Mouse (Mus musculus) MEL (cell line): Measurements from ENCODE around the gene Prx. TPM values are rescaled to one million over a fixed set of nuclear protein-coding genes. Genes with fewer than 3 reads are reported as not detected.

Source experiments
- DNase-seq: peaks from one replicate; pipeline ENCODE4 v3.0.0; 2011; ENCODE audit warnings: low read depth, low spot score
- H3K27ac ChIP-seq: 2 replicates; pipeline ENCODE4 v1.5.1; 2012; ENCODE audit warnings: low read depth, mild to moderate bottlenecking, control low read depth, low read length, moderate library complexity; ENCODE audit not compliant: control insufficient read depth
- H3K27me3 ChIP-seq, 2 experiments: fragments of 150-350 bp in 1 of 2; sonication (generic) in 1 of 2; 2 replicates each; pipeline ENCODE4 v1.6.1; 2012; ENCODE audit warnings: low read length in 2 of 2, mild to moderate bottlenecking in 2 of 2, improper control_type of control experiment in 1 of 2, moderate library complexity in 1 of 2; ENCODE audit not compliant: insufficient read depth in 2 of 2, control insufficient read depth in 1 of 2
- H3K36me3 ChIP-seq, 2 experiments: 2 replicates each; pipeline ENCODE4 v1.6.1; 2012 to 2014; ENCODE audit warnings: low read length in 2 of 2, improper control_type of control experiment in 1 of 2, inconsistent platforms in 1 of 2, mild to moderate bottlenecking in 1 of 2; ENCODE audit not compliant: insufficient read depth in 2 of 2, control insufficient read depth in 1 of 2
- H3K4me1 ChIP-seq, 2 experiments: fragments of 150-350 bp in 1 of 2; sonication (generic) in 1 of 2; 2 replicates each; pipeline ENCODE4 v1.6.1; 2012; ENCODE audit warnings: low read length in 2 of 2, improper control_type of control experiment in 1 of 2, mild to moderate bottlenecking in 1 of 2; ENCODE audit not compliant: insufficient read depth in 2 of 2, control insufficient read depth in 1 of 2
- H3K4me3 ChIP-seq, 2 experiments: fragments of 150-350 bp in 1 of 2; sonication (generic) in 1 of 2; 2 replicates each; pipeline ENCODE4 v1.5.1; 2012; ENCODE audit warnings: low read depth in 2 of 2, low read length in 2 of 2, mild to moderate bottlenecking in 2 of 2, moderate library complexity in 2 of 2, control low read depth in 1 of 2, improper control_type of control experiment in 1 of 2; ENCODE audit not compliant: control insufficient read depth in 1 of 2, insufficient read depth in 1 of 2
- H3K79me2 ChIP-seq: 2 replicates; pipeline ENCODE4 v1.6.1; 2012; ENCODE audit warnings: mild to moderate bottlenecking, low read length, moderate library complexity; ENCODE audit not compliant: control insufficient read depth, poor library complexity, insufficient read depth
- H3K9ac ChIP-seq: 2 replicates; pipeline ENCODE4 v1.6.1; 2012; ENCODE audit warnings: low read depth, mild to moderate bottlenecking, control low read depth, low read length, moderate library complexity; ENCODE audit not compliant: control insufficient read depth, poor library complexity, severe bottlenecking
- H3K9me3 ChIP-seq: fragments of 150-350 bp; sonication (generic); replicated peaks from 2 replicates; pipeline ENCODE4 v1.6.1; 2012; ENCODE audit warnings: mild to moderate bottlenecking, low read length, improper control_type of control experiment, moderate library complexity; ENCODE audit not compliant: insufficient read depth
- BHLHE40 ChIP-seq: IDR thresholded peaks from 2 replicates; pipeline ENCODE4 v1.6.1; 2012; ENCODE audit warnings: low read depth, mild to moderate bottlenecking, inconsistent platforms, low read length, improper control_type of control experiment, borderline replicate concordance
- CHD1 ChIP-seq: IDR thresholded peaks from 2 replicates; pipeline ENCODE4 v1.6.1; 2012; ENCODE audit warnings: low read depth, mild to moderate bottlenecking, inconsistent platforms, low read length, improper control_type of control experiment
- CHD2 ChIP-seq: IDR thresholded peaks from 2 replicates; pipeline ENCODE4 v1.6.1; 2011; ENCODE audit warnings: low read length, improper control_type of control experiment
- CTCF ChIP-seq, 3 experiments: IDR thresholded peaks in 2 of 3; conservative IDR thresholded peaks in 1 of 3; 2 replicates each; pipeline ENCODE4 v1.5.1; 2011 to 2012; ENCODE audit warnings: low read length in 3 of 3, low read depth in 2 of 3, mild to moderate bottlenecking in 2 of 3, improper control_type of control experiment in 1 of 3, inconsistent platforms in 1 of 3, mixed read lengths in 1 of 3, moderate library complexity in 1 of 3; ENCODE audit not compliant: control insufficient read depth in 1 of 3, insufficient read depth in 1 of 3, poor library complexity in 1 of 3, severe bottlenecking in 1 of 3
- E2F4 ChIP-seq: IDR thresholded peaks from 2 replicates; pipeline ENCODE4 v1.6.1; 2011; ENCODE audit warnings: low read depth, low read length, improper control_type of control experiment, borderline replicate concordance
- ELF1 ChIP-seq: IDR thresholded peaks from 2 replicates; pipeline ENCODE4 v1.6.1; 2014; ENCODE audit warnings: low read depth, mild to moderate bottlenecking, inconsistent platforms, low read length, improper control_type of control experiment, moderate library complexity
- EP300 ChIP-seq, 2 experiments: IDR thresholded peaks; 2 replicates each; pipeline ENCODE4 v1.6.1; 2011; ENCODE audit warnings: improper control_type of control experiment in 2 of 2, low read length in 2 of 2, low read depth in 1 of 2, mild to moderate bottlenecking in 1 of 2
- ETS1 ChIP-seq: IDR thresholded peaks from 2 replicates; pipeline ENCODE4 v1.6.1; 2012; ENCODE audit warnings: low read depth, mild to moderate bottlenecking, inconsistent platforms, low read length, improper control_type of control experiment, moderate library complexity
- GABPA ChIP-seq: IDR thresholded peaks from 2 replicates; pipeline ENCODE4 v1.6.1; 2012; ENCODE audit warnings: low read depth, mild to moderate bottlenecking, inconsistent platforms, low read length, improper control_type of control experiment, moderate library complexity
- GATA1 ChIP-seq: IDR thresholded peaks from 2 replicates; pipeline ENCODE4 v1.6.1; 2011; ENCODE audit warnings: low read depth, low read length, improper control_type of control experiment
- HCFC1 ChIP-seq: IDR thresholded peaks from 2 replicates; pipeline ENCODE4 v1.6.1; 2012; ENCODE audit warnings: low read depth, mild to moderate bottlenecking, inconsistent platforms, low read length, improper control_type of control experiment, moderate library complexity
- JUND ChIP-seq: IDR thresholded peaks from 2 replicates; pipeline ENCODE4 v1.6.1; 2011; ENCODE audit warnings: low read depth, mild to moderate bottlenecking, improper control_type of control experiment, low read length
- KAT2A ChIP-seq: conservative IDR thresholded peaks from 2 replicates; pipeline ENCODE4 v1.6.1; 2012; ENCODE audit warnings: low read depth, low read length, improper control_type of control experiment, inconsistent platforms
- MAFK ChIP-seq: IDR thresholded peaks from 2 replicates; pipeline ENCODE4 v1.6.1; 2011; ENCODE audit warnings: low read depth, mild to moderate bottlenecking, low read length, improper control_type of control experiment, borderline replicate concordance
- MAX ChIP-seq: IDR thresholded peaks from 2 replicates; pipeline ENCODE4 v1.6.1; 2011; ENCODE audit warnings: low read length, improper control_type of control experiment
- MAZ ChIP-seq: IDR thresholded peaks from 2 replicates; pipeline ENCODE4 v1.6.1; 2012; ENCODE audit warnings: low read depth, mild to moderate bottlenecking, inconsistent platforms, low read length, improper control_type of control experiment
- MEF2A ChIP-seq: IDR thresholded peaks from 2 replicates; pipeline ENCODE4 v1.6.1; 2014; ENCODE audit warnings: low read depth, mild to moderate bottlenecking, inconsistent platforms, low read length, improper control_type of control experiment; ENCODE audit not compliant: poor library complexity, insufficient replicate concordance, severe bottlenecking; ENCODE audit errors: extremely low read depth
- MXI1 ChIP-seq: IDR thresholded peaks from 2 replicates; pipeline ENCODE4 v1.6.1; 2011; ENCODE audit warnings: mild to moderate bottlenecking, low read depth, low read length, improper control_type of control experiment
- MYB ChIP-seq: IDR thresholded peaks from 2 replicates; pipeline ENCODE4 v1.6.1; 2011; ENCODE audit warnings: mild to moderate bottlenecking, low read depth, low read length, improper control_type of control experiment
- MYC ChIP-seq: IDR thresholded peaks from 2 replicates; pipeline ENCODE4 v1.6.1; 2011; ENCODE audit warnings: low read depth, mild to moderate bottlenecking, low read length, improper control_type of control experiment, moderate library complexity
- NELFE ChIP-seq: IDR thresholded peaks from 2 replicates; pipeline ENCODE4 v1.6.1; 2011; ENCODE audit warnings: low read depth, low read length, improper control_type of control experiment
- NRF1 ChIP-seq: IDR thresholded peaks from 2 replicates; pipeline ENCODE4 v1.6.1; 2014; ENCODE audit warnings: low read depth, mild to moderate bottlenecking, inconsistent platforms, low read length, improper control_type of control experiment, moderate library complexity; ENCODE audit not compliant: poor library complexity, insufficient read depth, severe bottlenecking
- POLR2A ChIP-seq, 2 experiments: IDR thresholded peaks; 2 replicates each; pipeline ENCODE4 v1.6.1; 2011 to 2012; ENCODE audit warnings: low read length in 2 of 2, mild to moderate bottlenecking in 2 of 2, control low read depth in 1 of 2, improper control_type of control experiment in 1 of 2, low read depth in 1 of 2, moderate library complexity in 1 of 2; ENCODE audit not compliant: control insufficient read depth in 1 of 2, insufficient read depth in 1 of 2, poor library complexity in 1 of 2
- RAD21 ChIP-seq: IDR thresholded peaks from 2 replicates; pipeline ENCODE4 v1.6.1; 2011; ENCODE audit warnings: mild to moderate bottlenecking, low read depth, low read length, improper control_type of control experiment
- RCOR1 ChIP-seq: IDR thresholded peaks from 2 replicates; pipeline ENCODE4 v1.6.1; 2012; ENCODE audit warnings: low read depth, mild to moderate bottlenecking, inconsistent platforms, low read length, improper control_type of control experiment
- SIN3A ChIP-seq: IDR thresholded peaks from 2 replicates; pipeline ENCODE4 v1.6.1; 2012; ENCODE audit warnings: low read length, improper control_type of control experiment, inconsistent platforms
- SMC3 ChIP-seq: IDR thresholded peaks from 2 replicates; pipeline ENCODE4 v1.6.1; 2011; ENCODE audit warnings: low read depth, low read length, improper control_type of control experiment
- TAL1 ChIP-seq: IDR thresholded peaks from 2 replicates; pipeline ENCODE4 v1.6.1; 2012; ENCODE audit warnings: mild to moderate bottlenecking, inconsistent platforms, low read length, moderate library complexity, mixed read lengths
- TBP ChIP-seq: IDR thresholded peaks from 2 replicates; pipeline ENCODE4 v1.8.0; 2011; ENCODE audit warnings: low read depth, low read length, improper control_type of control experiment
- TCF12 ChIP-seq: IDR thresholded peaks from 2 replicates; pipeline ENCODE4 v1.6.1; 2014; ENCODE audit warnings: low read depth, mild to moderate bottlenecking, inconsistent platforms, low read length, improper control_type of control experiment, moderate library complexity
- UBTF ChIP-seq: IDR thresholded peaks from 2 replicates; pipeline ENCODE4 v1.6.1; 2012; ENCODE audit warnings: low read depth, mild to moderate bottlenecking, inconsistent platforms, low read length, improper control_type of control experiment, moderate library complexity, borderline replicate concordance; ENCODE audit not compliant: insufficient read depth
- USF1 ChIP-seq: IDR thresholded peaks from 2 replicates; pipeline ENCODE4 v1.6.1; 2014; ENCODE audit warnings: low read depth, mild to moderate bottlenecking, inconsistent platforms, low read length, improper control_type of control experiment, moderate library complexity
- USF2 ChIP-seq, 2 experiments: IDR thresholded peaks; 2 replicates each; pipeline ENCODE4 v1.6.1; 2011 to 2012; ENCODE audit warnings: improper control_type of control experiment in 2 of 2, low read length in 2 of 2, borderline replicate concordance in 1 of 2, inconsistent platforms in 1 of 2, low read depth in 1 of 2, mild to moderate bottlenecking in 1 of 2; ENCODE audit not compliant: insufficient read depth in 1 of 2
- ZC3H11A ChIP-seq: IDR thresholded peaks from 2 replicates; pipeline ENCODE4 v1.6.1; 2012; ENCODE audit warnings: low read depth, mild to moderate bottlenecking, inconsistent platforms, low read length, improper control_type of control experiment
- ZKSCAN1 ChIP-seq: IDR thresholded peaks from 2 replicates; pipeline ENCODE4 v1.6.1; 2012; ENCODE audit warnings: low read depth, mild to moderate bottlenecking, inconsistent platforms, low read length, improper control_type of control experiment, moderate library complexity
- ZMIZ1 ChIP-seq: IDR thresholded peaks from 2 replicates; pipeline ENCODE4 v1.6.1; 2012; ENCODE audit warnings: low read depth, mild to moderate bottlenecking, inconsistent platforms, low read length, improper control_type of control experiment, moderate library complexity
- polyA plus RNA-seq, 2 experiments: library from polyadenylated mRNA; stranded (reverse) in 1 of 2; unstranded in 1 of 2; fragments of >175 nt in 1 of 2; fragments of >200 nt in 1 of 2; gene quantifications; 2 replicates each; pipeline versions ENCODE4 v1.2.1 to v1.2.4; 2012; ENCODE audit warnings: low replicate concordance in 2 of 2, low read depth in 1 of 2; ENCODE audit not compliant: insufficient read length in 2 of 2, insufficient read depth in 1 of 2, missing spikeins in 1 of 2
- total RNA-seq: library from RNA; depleted of rRNA; stranded (reverse); fragments of 300-350 nt; gene quantifications from 2 replicates; pipeline ENCODE4 v1.2.3, GENCODE M21; 2012

Gene Prx
- total and polyA plus RNA-seq, 3 experiments = 0.39 to 1.4 TPM; not detected in 1

GRCm38 (mm10) chr7:27526039-27526827, 27.1 kb downstream of the Prx start:
- peak; percentile 89 for DNase-seq
- peak overlapping the region; percentile 46 for H3K9ac ChIP-seq
- TF ChIP-seq MYB (no peak), ZMIZ1 (no peak), KAT2A (no peak), RCOR1 (no peak), GATA1 (no peak), UBTF (no peak), TBP (no peak), SMC3 (peak; percentile 96), MAX (0 out of 2 replicates have a peak, but pooled peaks have one; percentile 27), CHD1 (no peak), USF2 (IDR thresholded peaks at IDR 0.05; ENCODE audit: borderline replicate concordance in 1 of 2, insufficient read depth in 1 of 2, low read depth in 1 of 2, low read length in 2 of 2) (no peak), GABPA (no peak), MYC (peak; percentile 60; the same call in 1 of the 2 replicates), SIN3A (no peak), TCF12 (no peak), E2F4 (no peak), BHLHE40 (no peak), MAFK (no peak), CHD2 (no peak), MEF2A (no peak), MAZ (0 out of 2 replicates have a peak, but pooled peaks have one; percentile 45), NELFE (no peak), TAL1 (no peak), HCFC1 (no peak), ZKSCAN1 (no peak), ETS1 (no peak), MXI1 (peak; percentile 38; the same call in 1 of the 2 replicates), RAD21 (peak; percentile 65), JUND (no peak), POLR2A (IDR thresholded peaks at IDR 0.05; ENCODE audit: control insufficient read depth in 1 of 2, insufficient read depth in 1 of 2, low read depth in 1 of 2, low read length in 2 of 2, poor library complexity in 1 of 2) (no peak), USF1 (no peak), CTCF (IDR thresholded peaks at IDR 0.05 in 2 of 3, conservative IDR thresholded peaks at IDR 0.05 in 1 of 3; ENCODE audit: control insufficient read depth in 1 of 3, insufficient read depth in 1 of 3, low read depth in 2 of 3, low read length in 3 of 3, poor library complexity in 1 of 3, severe bottlenecking in 1 of 3) (peak; percentile 97 to 98 (median 98)), EP300 (IDR thresholded peaks at IDR 0.05; ENCODE audit: low read depth in 1 of 2, low read length in 2 of 2) (no peak), ELF1 (no peak), NRF1 (no peak), ZC3H11A (peak; percentile 67)

More at GRCm38 (mm10) chr7:27526039-27526827, 27.1 kb downstream of the Prx start:
- H3K9me3 ChIP-seq = no peaks in the 10 kb centered on the region
- no peaks in the 10 kb centered on the region for H3K79me2 ChIP-seq
- no peak overlapping the region for H3K27ac ChIP-seq
- no peaks in the 10 kb centered on the region for H3K36me3 ChIP-seq
- H3K27me3 ChIP-seq = no peaks in the 10 kb centered on the region
- H3K4me1 ChIP-seq = no peaks in the 10 kb centered on the region; a peak in 1 of 4 replicates
- peak overlapping the region; percentile 2 to 25; a peak in 1 of 4 replicates for H3K4me3 ChIP-seq
